Mouse (Mus musculus) urinary bladder, postnatal 25 days (tissue): Measurements from ENCODE around the gene 4930524J08Rik.
A peak's percentile ranks its signal among the peaks of the same experiment; 100 is the strongest.

ENCODE experiments used
- DNase-seq: peaks from one replicate; pipeline ENCODE4 v3.0.0; 2022; ENCODE audit warnings: low spot score

4930524J08Rik gene

DNA sequence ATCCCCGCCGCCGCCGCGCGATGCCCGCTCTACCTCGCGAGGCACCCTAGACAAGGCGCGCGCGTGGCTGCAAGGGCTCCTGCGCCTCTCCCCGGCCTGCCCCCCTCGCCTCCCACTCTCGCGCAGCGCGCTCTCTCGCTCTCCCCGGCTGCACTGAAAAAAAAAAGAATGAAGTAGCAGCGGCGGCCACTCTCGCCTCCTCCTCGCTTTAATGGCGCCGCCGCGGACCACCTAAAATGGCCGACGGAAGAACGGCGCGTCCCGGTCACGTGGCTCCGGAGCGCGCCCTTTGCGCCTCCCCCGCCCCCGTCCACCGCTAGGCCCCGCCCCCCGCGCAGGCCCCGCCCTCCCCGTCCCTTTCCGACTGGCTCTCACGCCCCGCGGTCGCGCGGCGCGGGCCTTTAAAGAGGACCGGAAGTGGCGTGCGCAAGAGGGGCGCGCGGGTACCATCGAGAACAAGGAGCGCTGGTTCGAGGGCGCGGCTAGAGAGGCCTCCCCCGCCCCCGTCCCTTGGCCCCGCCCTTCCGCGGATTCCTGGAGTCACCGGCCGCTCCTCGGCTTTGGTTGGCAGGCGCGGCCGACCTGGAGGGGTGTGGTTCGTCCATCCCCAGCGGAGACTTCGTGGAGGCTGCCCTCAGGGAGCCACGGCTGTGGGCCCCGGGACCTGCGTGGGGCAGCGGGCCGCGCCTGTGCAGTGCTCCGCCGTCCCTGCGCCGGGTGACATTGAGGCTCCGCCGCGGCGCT is at the start of gene 4930524J08Rik, which contains the start of gene Hnrnpd:
TSS of gene 4930524J08Rik (plus strand) at position 363 of the 744 bp plus-strand sequence.
TSS of gene Hnrnpd (minus strand) at position 240 of the 744 bp plus-strand sequence.
- DNase-seq: peak; percentile 83

DNA sequence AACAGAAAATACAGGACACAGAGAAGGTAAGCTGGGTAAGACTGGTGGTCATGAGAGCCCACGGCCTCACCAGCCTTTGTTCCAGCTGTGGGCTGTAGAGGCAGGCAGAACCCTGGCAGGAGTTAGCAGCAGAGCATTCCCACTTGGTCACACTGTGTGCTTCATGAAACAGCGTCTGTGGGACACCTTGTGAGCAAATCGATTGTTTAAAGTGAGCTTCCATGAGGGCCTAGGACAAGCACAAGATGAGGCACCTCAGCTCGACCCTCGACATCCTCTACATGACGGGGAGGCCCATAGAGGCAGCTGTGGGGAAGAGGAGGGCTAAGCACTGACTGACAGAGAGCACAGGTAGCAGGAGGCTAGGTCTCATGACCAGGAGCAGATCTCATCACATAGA is 47.0 kb upstream of the 4930524J08Rik start:
- no peak for DNase-seq

DNA sequence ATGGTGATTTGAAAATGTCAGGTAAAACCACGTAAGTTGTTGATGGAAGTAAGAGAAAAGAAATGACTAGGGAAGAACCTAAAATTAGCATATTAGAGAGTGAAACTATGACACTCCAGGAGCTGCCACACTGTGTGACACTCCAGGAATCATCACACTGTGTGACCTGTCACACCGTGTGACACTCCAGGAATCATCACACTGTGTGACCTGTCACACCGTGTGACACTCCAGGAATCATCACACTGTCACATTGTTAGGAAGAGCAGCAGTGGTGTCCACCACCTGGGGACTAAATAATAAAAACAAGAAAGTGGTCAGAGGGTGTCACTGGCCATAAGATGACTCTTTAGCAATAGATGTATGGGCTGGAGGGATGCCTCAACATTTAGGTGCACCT is 39.4 kb upstream of the 4930524J08Rik start:
- no peak for DNase-seq

DNA sequence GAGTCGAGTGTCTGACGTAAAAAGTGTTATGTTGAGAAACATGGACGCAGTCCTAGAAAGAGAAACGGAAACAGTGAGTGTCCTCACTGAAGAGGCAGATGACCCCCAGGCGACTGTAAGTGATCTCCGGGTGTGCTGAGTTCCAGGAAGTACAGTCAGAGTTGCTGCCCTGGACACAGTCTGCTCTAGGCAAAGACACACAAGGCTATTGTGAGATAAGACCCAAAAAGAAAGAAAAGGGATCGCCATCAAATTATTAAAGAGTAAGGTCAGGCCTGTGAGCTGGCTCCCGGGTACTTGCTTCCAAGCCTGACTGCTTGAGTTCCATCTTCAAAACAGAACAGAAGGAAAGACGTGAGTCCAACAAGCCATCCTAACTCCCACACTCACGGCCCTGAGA is 37.6 kb upstream of the 4930524J08Rik start:
- DNase-seq: no peak

GRCm38 (mm10) chr5:99941776-99942502 is 36.9 kb upstream of the 4930524J08Rik start:
- no peak for DNase-seq

DNA sequence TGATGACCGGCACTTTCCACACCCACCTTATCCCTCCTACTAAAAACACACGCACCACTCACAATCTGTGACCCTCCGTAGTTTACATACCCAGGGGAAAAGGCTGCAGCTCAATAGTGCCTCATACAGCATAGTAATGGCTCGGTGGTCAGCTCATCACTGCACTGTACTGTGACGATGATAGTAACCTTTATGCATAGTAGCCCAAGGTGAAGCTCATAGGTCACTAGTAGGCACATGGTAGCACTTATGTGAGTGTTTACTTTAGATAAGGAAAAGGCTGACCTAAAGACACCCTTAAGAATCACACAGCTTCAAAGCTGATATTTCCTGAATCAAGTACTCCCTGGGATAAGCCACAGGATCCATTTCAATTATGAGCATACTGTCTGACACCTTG is 26.3 kb upstream of the 4930524J08Rik start:
- no peak for DNase-seq

DNA sequence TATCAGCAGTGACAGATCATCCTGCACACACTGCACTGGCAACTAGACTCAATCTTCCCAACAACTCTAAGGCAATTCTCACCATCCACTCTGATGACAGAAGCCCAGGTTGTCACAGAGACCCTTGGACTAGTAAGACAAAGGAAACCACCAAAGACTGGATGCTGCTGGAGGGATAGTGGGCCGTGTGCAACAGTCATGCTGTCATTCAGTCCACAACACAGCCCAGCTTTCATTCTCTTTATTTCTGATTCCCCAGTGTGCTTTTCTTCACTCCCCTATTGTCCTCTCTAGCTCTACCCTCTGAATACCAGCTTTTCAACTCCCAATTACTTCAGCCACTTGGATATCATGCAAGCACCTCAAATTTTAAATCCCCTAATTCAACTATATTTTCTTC is 25.0 kb upstream of the 4930524J08Rik start:
- no peak for DNase-seq

GRCm38 (mm10) chr5:99958666-99959065 is 20.2 kb upstream of the 4930524J08Rik start:
- no peak for DNase-seq

GRCm38 (mm10) chr5:99959236-99959936 is 19.5 kb upstream of the 4930524J08Rik start:
- DNase-seq: no peak

DNA sequence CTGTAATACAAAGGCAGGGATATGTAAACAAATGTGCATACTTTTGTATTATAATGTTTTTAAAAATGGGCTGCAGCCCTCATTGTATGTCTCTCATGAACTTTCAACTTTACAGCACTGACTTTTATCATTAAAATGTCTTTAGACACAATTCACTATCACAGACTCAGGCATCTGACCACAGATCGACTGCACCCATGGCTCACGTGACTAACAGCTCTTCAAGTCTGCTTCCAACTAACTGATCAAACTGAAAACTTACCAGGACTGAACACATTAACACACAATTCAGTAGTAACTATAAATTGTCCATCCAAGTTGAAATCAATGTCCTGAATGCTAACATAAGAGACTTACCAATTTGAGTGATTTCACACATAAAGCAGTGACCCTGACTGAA is 18.9 kb upstream of the 4930524J08Rik start:
- DNase-seq: no peak

GRCm38 (mm10) chr5:99973941-99974340 is 4.9 kb upstream of the 4930524J08Rik start:
- no peak for DNase-seq

DNA sequence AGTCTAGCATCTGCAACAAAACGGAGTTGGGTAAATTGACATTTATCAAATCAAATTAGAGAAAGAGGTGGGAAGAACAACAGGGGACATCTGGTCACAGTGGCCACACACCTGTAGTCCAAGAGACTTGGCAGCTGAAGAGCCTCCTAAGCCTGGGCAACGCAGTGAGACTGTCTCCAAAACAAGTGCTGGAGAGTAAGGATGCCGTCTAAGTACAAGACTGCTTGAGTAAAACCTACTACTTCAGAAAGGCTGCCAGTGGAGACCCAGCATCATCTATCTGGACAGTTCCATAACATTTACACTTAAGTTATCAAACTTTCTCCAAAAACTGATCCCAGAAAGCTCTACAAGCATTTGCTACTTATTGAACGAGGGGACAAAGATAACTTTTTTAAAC is 3.8 kb upstream of the 4930524J08Rik start:
- DNase-seq: no peak

DNA sequence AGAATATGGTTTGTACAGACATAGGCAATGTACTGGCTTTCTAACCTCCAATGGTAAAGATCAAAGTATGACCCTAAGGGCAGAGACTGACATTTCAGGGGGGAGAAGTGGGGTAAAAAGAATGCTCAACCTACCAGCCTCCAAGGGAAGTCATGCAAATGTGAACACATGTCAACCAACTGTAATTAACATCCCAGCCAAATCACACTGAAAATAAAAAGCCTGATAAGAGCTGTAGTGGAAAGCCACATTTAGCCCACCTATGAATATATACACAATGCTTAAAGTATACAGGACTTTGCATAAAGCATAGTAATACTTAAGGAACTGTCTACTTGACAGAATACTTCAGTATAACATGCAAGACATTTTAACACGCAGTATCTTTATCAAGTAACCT is 3.1 kb upstream of the 4930524J08Rik start:
- DNase-seq: no peak

GRCm38 (mm10) chr5:99976334-99976955 is 2.4 kb upstream of the 4930524J08Rik start:
- DNase-seq: no peak

- peak; percentile 80 for DNase-seq
These were observed 1.2 kb upstream of the 4930524J08Rik start for GRCm38 (mm10) chr5:99977516-99978301.

GRCm38 (mm10) chr5:99983452-99984061 is 4.7 kb downstream of the 4930524J08Rik start:
- no peak for DNase-seq

GRCm38 (mm10) chr5:99994166-99994565 is 15.3 kb downstream of the 4930524J08Rik start:
- no peak for DNase-seq

- no peak for DNase-seq
These were observed 15.8 kb downstream of the 4930524J08Rik start for GRCm38 (mm10) chr5:99994680-99995079.

GRCm38 (mm10) chr5:100000048-100000447 is 21.2 kb downstream of the 4930524J08Rik start:
- DNase-seq: no peak

- DNase-seq: no peak
These were observed 21.6 kb downstream of the 4930524J08Rik start for GRCm38 (mm10) chr5:100000500-100000899.

GRCm38 (mm10) chr5:100003895-100004294 is 25.0 kb downstream of the 4930524J08Rik start:
- DNase-seq: no peak
